Mouse (Mus musculus): ENCODE measurements around the gene Dntt. TPM values are rescaled to one million over a fixed set of nuclear protein-coding genes. Genes with fewer than 3 reads are reported as not detected.

Gene Dntt
- polyA plus RNA-seq, 1 experiment: 0.12 TPM

Other genes with a start within 250 kb of the Dntt start
- gene Ccnj, start 198.0 kb upstream of the Dntt start, polyA plus RNA-seq (2012; rRNA removed): 8.1 and 9.3 TPM in 2 replicates
- 4.5 and 5.5 TPM in 2 replicates for gene Zfp518a, start 134.6 kb upstream of the Dntt start, polyA plus RNA-seq (2012; rRNA removed)
- 6.9 and 7.2 TPM in 2 replicates for gene Blnk, start 34.7 kb upstream of the Dntt start, polyA plus RNA-seq (2012; rRNA removed)
- gene Opalin, start 47.8 kb downstream of the Dntt start, polyA plus RNA-seq (2012; rRNA removed): 17.0 and 19.5 TPM in 2 replicates
- 0.38 and 0.58 TPM in 2 replicates for gene Tll2, start 177.6 kb downstream of the Dntt start, polyA plus RNA-seq (2012; rRNA removed)
- gene Tm9sf3, start 234.7 kb downstream of the Dntt start, polyA plus RNA-seq (2012; rRNA removed): 89.3 and 95.7 TPM in 2 replicates